13 mouse cellular contexts compared by ENCODE assay signal in the genomic region with DNA sequence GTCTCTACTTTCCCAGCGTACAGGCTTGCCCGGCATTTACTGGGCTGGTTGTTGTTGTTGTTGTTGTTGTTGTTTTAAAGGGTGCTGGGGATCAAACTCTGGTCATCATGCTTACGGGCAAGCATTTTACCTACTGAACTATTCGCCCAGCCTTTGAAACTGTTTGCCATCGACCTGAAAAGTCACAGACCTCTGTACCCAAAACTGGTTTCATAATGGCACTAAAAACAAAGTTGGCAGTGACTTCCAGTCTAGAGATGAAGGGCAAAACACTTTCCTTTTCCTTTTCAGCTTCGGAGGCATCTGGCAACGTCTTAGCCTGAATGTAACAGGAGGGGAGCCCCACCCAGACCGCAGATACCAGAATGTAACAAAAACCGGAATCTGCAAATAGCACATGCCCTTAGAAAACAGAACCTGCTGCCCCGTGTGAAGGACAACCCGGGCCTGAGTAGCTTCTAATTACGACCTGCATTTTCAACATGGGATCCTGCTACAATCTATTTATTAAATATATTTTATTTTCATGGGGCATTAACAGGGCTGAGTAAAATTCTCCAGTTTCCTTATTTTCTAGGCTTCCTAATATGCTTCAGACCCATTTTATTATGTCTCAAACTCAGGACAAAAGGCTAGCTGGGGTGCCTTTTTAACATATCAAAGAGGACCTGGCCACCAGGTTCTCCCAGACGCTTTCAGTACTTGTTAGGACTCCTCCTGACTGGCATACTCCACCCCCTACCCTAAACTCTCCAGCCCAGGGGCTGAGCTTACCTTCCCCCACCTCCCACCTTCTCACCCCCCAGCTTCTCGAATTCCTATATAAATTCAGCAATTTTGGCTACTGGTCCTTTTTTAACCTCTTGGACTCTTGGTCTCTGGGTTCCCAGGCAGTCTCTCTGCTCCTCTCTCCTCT. TPM values are rescaled to one million over a fixed set of nuclear protein-coding genes. Genes with fewer than 3 reads are reported as not detected.
DNase-seq lines count a peak whose midpoint lies in the region; ATAC-seq and TF ChIP-seq lines count a peak whose summit lies in the region.
"Had no signal": no experiment of that assay in that cellular context is flagged by ENCODE, and none has a peak within 500 bp of the region (broad histone marks: within the 10 kb centered on the region; RNA-seq: fewer than 3 reads in every experiment).

No protein-coding gene starts in this region.

- intact Hi-C loops in gastrocnemius, adult 2 months (cut with DNase I) = no loop called here

- H3K36me3 ChIP-seq in liver, postnatal 0 days (replicated peaks; ENCODE audit: insufficient read depth, low read length) = no peaks in the 10 kb centered on the region
- H3K36me3 ChIP-seq in intestine, postnatal 0 days (ENCODE audit: control insufficient read depth, insufficient read depth) = no peaks in the 10 kb centered on the region
- no peaks in the 10 kb centered on the region for H3K36me3 ChIP-seq in hindbrain, embryonic 16.5 days (ENCODE audit: control insufficient read depth, insufficient read depth, low read length)
- H3K36me3 ChIP-seq: limb, embryonic 13.5 days; neural tube, embryonic 12.5 days had no signal

- ATAC-seq in liver, postnatal 0 days = no peak
- no peak for ATAC-seq in intestine, postnatal 0 days
- ATAC-seq in hindbrain, embryonic 16.5 days = no peak

- peaks cover 13% of the 10 kb centered on the region for H3K4me1 ChIP-seq in liver, postnatal 0 days (ENCODE audit: insufficient read depth)
- no peaks in the 10 kb centered on the region; the same call in 1 of the 2 replicates for H3K4me1 ChIP-seq in intestine, postnatal 0 days (replicated peaks; ENCODE audit: control insufficient read depth, insufficient read depth, low read length)
- peaks cover 1% of the 10 kb centered on the region for H3K4me1 ChIP-seq in hindbrain, embryonic 16.5 days (ENCODE audit: control insufficient read depth, insufficient read depth, low read depth, low read length)

- H3K9me3 ChIP-seq in liver, postnatal 0 days (ENCODE audit: low read length) = no peaks in the 10 kb centered on the region
- no peaks in the 10 kb centered on the region for H3K9me3 ChIP-seq in intestine, postnatal 0 days (ENCODE audit: control insufficient read depth)
- no peaks in the 10 kb centered on the region for H3K9me3 ChIP-seq in hindbrain, embryonic 16.5 days (ENCODE audit: control insufficient read depth, low read length)
- H3K9me3 ChIP-seq: limb, embryonic 13.5 days; neural tube, embryonic 12.5 days had no signal

- H3K4me2 ChIP-seq in liver, postnatal 0 days (ENCODE audit: low read depth, low read length) = no peak overlapping the region
- H3K4me2 ChIP-seq in intestine, postnatal 0 days (replicated peaks; ENCODE audit: low read depth) = no peak overlapping the region
- H3K4me2 ChIP-seq in hindbrain, embryonic 16.5 days (ENCODE audit: low read length) = no peak overlapping the region
- H3K4me2 ChIP-seq: limb, embryonic 13.5 days; neural tube, embryonic 12.5 days had no signal

- H3K4me3 ChIP-seq in gastrocnemius, adult 2 months = 0 out of 2 replicates have a peak overlapping the region, but pooled peaks have one; percentile 23
- H3K4me3 ChIP-seq in liver, postnatal 0 days (ENCODE audit: low read depth, low read length) = no peak overlapping the region
- H3K4me3 ChIP-seq in intestine, postnatal 0 days (ENCODE audit: low read depth, low read length) = no peak overlapping the region
- no peak overlapping the region for H3K4me3 ChIP-seq in hindbrain, embryonic 16.5 days (ENCODE audit: low read length)
- H3K4me3 ChIP-seq: erythroblast, embryonic 14.5 days; limb, embryonic 13.5 days; neural tube, embryonic 12.5 days had no signal

- WGBS in liver, postnatal 0 days (ENCODE audit: insufficient replicate concordance) = 30% methylated on average over 14 of the region's 14 CpGs
- 45% methylated on average over 14 of the region's 14 CpGs for WGBS in intestine, postnatal 0 days
- WGBS in hindbrain, embryonic 16.5 days = 41% methylated on average over 14 of the region's 14 CpGs

- DNase-seq in gastrocnemius, adult 2 months = no peak
- no peak for DNase-seq in gastrocnemius, adult 8-10 months (ENCODE audit: low spot score in 2 of 2)
- DNase-seq in T-cell, adult 2 months (ENCODE audit: low spot score) = peak; percentile 78
- DNase-seq in liver, postnatal 0 days = no peak
- DNase-seq in testis, postnatal 14 days (ENCODE audit: low spot score) = peak; percentile 43
- no peak for DNase-seq in urinary bladder, postnatal 4 days (ENCODE audit: low spot score in 2 of 2)

- no peaks in the 10 kb centered on the region for H3K27me3 ChIP-seq in liver, postnatal 0 days (ENCODE audit: insufficient read depth, low read length)
- H3K27me3 ChIP-seq in intestine, postnatal 0 days (replicated peaks; ENCODE audit: control insufficient read depth, insufficient read depth, low read length) = no peaks in the 10 kb centered on the region
- no peaks in the 10 kb centered on the region for H3K27me3 ChIP-seq in hindbrain, embryonic 16.5 days (replicated peaks; ENCODE audit: control insufficient read depth, insufficient read depth, low read length)
- H3K27me3 ChIP-seq: neural tube, embryonic 12.5 days had no signal

- TF ChIP-seq EP300 in liver, postnatal 0 days (IDR thresholded peaks at IDR 0.05; ENCODE audit: low read depth) = peak; percentile 15; the same call in 1 of the 2 replicates

- H3K9ac ChIP-seq in liver, postnatal 0 days (replicated peaks) = no peak overlapping the region
- H3K9ac ChIP-seq in intestine, postnatal 0 days (ENCODE audit: low read depth, low read length) = no peak overlapping the region
- H3K9ac ChIP-seq in hindbrain, embryonic 16.5 days (ENCODE audit: low read depth, low read length) = no peak overlapping the region
- H3K9ac ChIP-seq: limb, embryonic 13.5 days; neural tube, embryonic 12.5 days had no signal

- no peak for TF ChIP-seq CTCF in gastrocnemius, adult 2 months (IDR thresholded peaks at IDR 0.05)
- TF ChIP-seq CTCF in liver, postnatal 0 days (IDR thresholded peaks at IDR 0.05; ENCODE audit: low read depth) = no peak
- TF ChIP-seq CTCF in intestine, postnatal 0 days (IDR thresholded peaks at IDR 0.05; ENCODE audit: low read depth) = no peak

- H3K27ac ChIP-seq in gastrocnemius, adult 2 months = no peak overlapping the region
- peak overlapping the region; percentile 46; the same call in 1 of the 2 replicates for H3K27ac ChIP-seq in liver, postnatal 0 days (ENCODE audit: low read depth)
- H3K27ac ChIP-seq in intestine, postnatal 0 days (ENCODE audit: low read depth, low read length) = no peak overlapping the region
- no peak overlapping the region for H3K27ac ChIP-seq in hindbrain, embryonic 16.5 days (ENCODE audit: low read depth, low read length)
- H3K27ac ChIP-seq: limb, embryonic 13.5 days; neural tube, embryonic 12.5 days had no signal

RNA-seq across cellular contexts. Expression of a gene that starts 3.9 kb away (rescaled TPM):
- total RNA-seq in gastrocnemius, adult 2 months (2021) = 10 to 100 TPM; 27.5 to 31.6 TPM
- 10 to 100 TPM; 31.2 to 34.2 (median 32.8) TPM for total RNA-seq in gastrocnemius, adult 8-10 months (2022)
- polyA plus RNA-seq in liver, postnatal 0 days (2015; fragmentation: Nextera tagmentation; extraction: Ambion mirVana) = 107 and 121 TPM in 2 replicates
- polyA plus RNA-seq in intestine, postnatal 0 days (2015; fragmentation: Nextera tagmentation; extraction: Ambion mirVana) = 130 and 131 TPM in 2 replicates
- 182 and 193 TPM in 2 replicates for polyA plus RNA-seq in hindbrain, embryonic 16.5 days (2015; fragmentation: Nextera tagmentation; extraction: Ambion mirVana)

RNA-seq across cellular contexts. Expression of a gene that starts 50.5 kb away (rescaled TPM):
- 100 to 1,000 TPM; 123 to 135 TPM for total RNA-seq in gastrocnemius, adult 2 months (2021)
- 100 to 1,000 TPM; 124 to 153 (median 134) TPM for total RNA-seq in gastrocnemius, adult 8-10 months (2022)
- 2.9 and 3.2 TPM in 2 replicates for polyA plus RNA-seq in liver, postnatal 0 days (2015; fragmentation: Nextera tagmentation; extraction: Ambion mirVana)
- 5.0 and 5.1 TPM in 2 replicates for polyA plus RNA-seq in intestine, postnatal 0 days (2015; fragmentation: Nextera tagmentation; extraction: Ambion mirVana)
- polyA plus RNA-seq in hindbrain, embryonic 16.5 days (2015; fragmentation: Nextera tagmentation; extraction: Ambion mirVana) = 2.8 and 4.3 TPM in 2 replicates
- polyA plus RNA-seq: erythroblast, embryonic 14.5 days had no signal

RNA-seq across cellular contexts. Expression of a gene that starts 51.7 kb away (rescaled TPM):
- not detected for total RNA-seq in gastrocnemius, adult 2 months (2021)
- not detected for total RNA-seq in gastrocnemius, adult 8-10 months (2022)
- polyA plus RNA-seq in liver, postnatal 0 days (2015; fragmentation: Nextera tagmentation; extraction: Ambion mirVana) = not detected in 2 replicates
- polyA plus RNA-seq in intestine, postnatal 0 days (2015; fragmentation: Nextera tagmentation; extraction: Ambion mirVana) = 53.2 and 63.2 TPM in 2 replicates
- polyA plus RNA-seq in hindbrain, embryonic 16.5 days (2015; fragmentation: Nextera tagmentation; extraction: Ambion mirVana) = 0.10 and 0.19 TPM in 2 replicates
- total RNA-seq: heart, adult 18-20 months had no signal
- polyA plus RNA-seq: erythroblast, embryonic 14.5 days; kidney, embryonic 16.5 days; limb, embryonic 13.5 days had no signal

Comparison
In these comparisons a context has a peak if more than half of its experiments do, and no peak if none do; other contexts are left out.
1. DNase-seq: peak in T-cell, adult 2 months (single experiment) and testis, postnatal 14 days (single experiment); none in gastrocnemius, adult 2 months (single experiment), gastrocnemius, adult 8-10 months (0 of 2), liver, postnatal 0 days (single experiment) and urinary bladder, postnatal 4 days (0 of 2).
2. RNA of a gene that starts 51.7 kb away (polyA plus RNA-seq): 53.2 to 63.2 TPM in intestine, postnatal 0 days; 0.10 to 0.19 TPM in hindbrain, embryonic 16.5 days and not detected in liver, postnatal 0 days; every median in the first group is over 10 times any median in the second.